Mouse (Mus musculus) embryonic facial prominence, embryonic 11.5 days (tissue): ENCODE data around the gene Zdhhc3. TPM values are rescaled to one million over a fixed set of nuclear protein-coding genes. Genes with fewer than 3 reads are reported as not detected.

ENCODE experiments used
- ATAC-seq: fragments of 200-750 bp; cut with Nextera tagmentation; replicated peaks from 2 replicates; pipeline ENCODE4 v1.8.0; 2017; ENCODE audit warnings: low read depth; ENCODE audit not compliant: insufficient number of reproducible peaks, low FRiP score, low TSS enrichment
- DNase-seq: peaks from one replicate; pipeline ENCODE4 v3.0.0-alpha.2; 2015; ENCODE audit warnings: low spot score
- H3K27ac ChIP-seq: fragments of 300-500 bp; sonication (generic); replicated peaks from 2 replicates; pipeline ENCODE4 v1.5.1; 2014; ENCODE audit warnings: mild to moderate bottlenecking, low read depth, low read length, control low read depth
- H3K27me3 ChIP-seq: fragments of 300-500 bp; sonication (generic); 2 replicates; pipeline ENCODE4 v1.6.1; 2014; ENCODE audit warnings: mild to moderate bottlenecking, low read length, moderate library complexity, mixed read lengths; ENCODE audit not compliant: control insufficient read depth, insufficient read depth
- H3K36me3 ChIP-seq: fragments of 300-500 bp; sonication (generic); replicated peaks from 2 replicates; pipeline ENCODE4 v1.6.1; 2014; ENCODE audit warnings: low read depth, mild to moderate bottlenecking, low read length, moderate library complexity, mixed read lengths; ENCODE audit not compliant: control insufficient read depth, insufficient read depth
- H3K4me1 ChIP-seq: fragments of 300-500 bp; sonication (generic); 2 replicates; pipeline ENCODE4 v1.6.1; 2014; ENCODE audit warnings: low read length, mixed read lengths; ENCODE audit not compliant: control insufficient read depth, insufficient read depth
- H3K4me2 ChIP-seq: fragments of 300-500 bp; sonication (generic); 2 replicates; pipeline ENCODE4 v1.6.1; 2014; ENCODE audit warnings: low read depth, mild to moderate bottlenecking, control low read depth, low read length, moderate library complexity
- H3K4me3 ChIP-seq: fragments of 300-500 bp; sonication (generic); 2 replicates; pipeline ENCODE4 v1.5.1; 2014; ENCODE audit warnings: low read depth, low read length, control low read depth
- H3K9ac ChIP-seq: fragments of 300-500 bp; sonication (generic); replicated peaks from 2 replicates; pipeline ENCODE4 v1.6.1; 2014; ENCODE audit warnings: mild to moderate bottlenecking, control low read depth, low read length
- H3K9me3 ChIP-seq: fragments of 300-500 bp; sonication (generic); replicated peaks from 2 replicates; pipeline ENCODE4 v1.6.1; 2016; ENCODE audit warnings: mild to moderate bottlenecking, low read length, inconsistent platforms, mixed read lengths; ENCODE audit not compliant: control insufficient read depth
- WGBS: fragments of 180-500 bp; shearing (Covaris S2); extraction: QIAGEN DNeasy Blood & Tissue Kit; methylation state at CpG from one replicate; pipeline ENCODE4 v1.1.7; 2014; 5-methylcytosine and 5-hydroxymethylcytosine counted together
- polyA plus RNA-seq: library from polyadenylated mRNA; unstranded; fragments of >200 nt; fragmentation: Nextera tagmentation; extraction: Ambion mirVana; gene quantifications from 2 replicates; pipeline ENCODE4 v1.2.1, GENCODE M21; 2014

Zdhhc3 gene
- polyA plus RNA-seq, 1 experiment from 2014 or later, result 56.9 TPM

- Histone ChIP-seq H3K36me3 (no peaks in the 10 kb centered on the region; the same call in 1 of the 2 replicates), H3K9me3 (no peaks in the 10 kb centered on the region), H3K27me3 (no peaks in the 10 kb centered on the region), H3K4me3 (no peak overlapping the region), H3K9ac (no peak overlapping the region), H3K4me2 (no peak overlapping the region), H3K4me1 (no peaks in the 10 kb centered on the region), H3K27ac (no peak overlapping the region)
- ATAC-seq (no peak), DNase-seq (no peak)
- WGBS, result 88% methylated on average over 7 of the region's 7 CpGs
Measured at GRCm38 (mm10) chr9:123080355-123080754, 32.6 kb downstream of the Zdhhc3 start.

GRCm38 (mm10) chr9:123079149-123079548 lies 33.9 kb downstream of the Zdhhc3 start:
- Histone ChIP-seq H3K27me3 (no peaks in the 10 kb centered on the region), H3K4me1 (no peaks in the 10 kb centered on the region), H3K4me2 (no peak overlapping the region), H3K4me3 (no peak overlapping the region), H3K9me3 (no peaks in the 10 kb centered on the region), H3K27ac (no peak overlapping the region), H3K9ac (no peak overlapping the region), H3K36me3 (no peaks in the 10 kb centered on the region; the same call in 1 of the 2 replicates)
- DNase-seq (no peak), ATAC-seq (no peak)
- WGBS, result 94% methylated on average over 5 of the region's 5 CpGs

- H3K9ac ChIP-seq, result no peak overlapping the region
- H3K9me3 ChIP-seq, result no peaks in the 10 kb centered on the region
- WGBS, result 84% methylated on average over 3 of the region's 3 CpGs
- no peaks in the 10 kb centered on the region for H3K27me3 ChIP-seq
- no peak for ATAC-seq
- H3K27ac ChIP-seq, result no peak overlapping the region
- no peak overlapping the region for H3K4me2 ChIP-seq
- H3K36me3 ChIP-seq, result no peaks in the 10 kb centered on the region
- no peak overlapping the region for H3K4me3 ChIP-seq
- H3K4me1 ChIP-seq, result no peaks in the 10 kb centered on the region
- DNase-seq, result no peak
Measured at GRCm38 (mm10) chr9:123060172-123060571, 52.8 kb downstream of the Zdhhc3 start.

GRCm38 (mm10) chr9:123058724-123059292 lies 54.2 kb downstream of the Zdhhc3 start:
- no peak overlapping the region for H3K4me3 ChIP-seq
- no peak overlapping the region for H3K9ac ChIP-seq
- H3K4me2 ChIP-seq, result no peak overlapping the region
- ATAC-seq (no peak), DNase-seq (no peak)
- H3K36me3 ChIP-seq, result no peaks in the 10 kb centered on the region
- H3K27me3 ChIP-seq, result no peaks in the 10 kb centered on the region
- no peaks in the 10 kb centered on the region for H3K4me1 ChIP-seq
- H3K9me3 ChIP-seq, result no peaks in the 10 kb centered on the region
- H3K27ac ChIP-seq, result no peak overlapping the region

GRCm38 (mm10) chr9:123047665-123048064 lies 65.3 kb downstream of the Zdhhc3 start:
- 100% methylated on average over 1 of the region's 1 CpGs for WGBS
- Histone ChIP-seq H3K4me1 (no peaks in the 10 kb centered on the region), H3K9me3 (no peaks in the 10 kb centered on the region), H3K4me2 (no peak overlapping the region), H3K9ac (no peak overlapping the region), H3K27ac (no peak overlapping the region), H3K36me3 (no peaks in the 10 kb centered on the region), H3K27me3 (no peaks in the 10 kb centered on the region), H3K4me3 (no peak overlapping the region)
- DNase-seq (no peak), ATAC-seq (no peak)

GRCm38 (mm10) chr9:123034426-123034825 lies 78.6 kb downstream of the Zdhhc3 start, which contains the start of gene Tgm4:
Tgm4 (plus strand) TSS chr9:123034726.
- no peak within 1 kb of the TSS for H3K4me2 ChIP-seq
- no peak within 1 kb of the TSS for H3K4me3 ChIP-seq
- 82% methylated on average over 4 of the region's 4 CpGs for WGBS
- H3K27me3 ChIP-seq, result no peaks in the 10 kb centered on the region
- H3K4me1 ChIP-seq, result no peaks in the 10 kb centered on the region
- ATAC-seq (no peak), DNase-seq (no peak)
- no peaks in the 10 kb centered on the region for H3K9me3 ChIP-seq
- H3K27ac ChIP-seq, result no peak within 1 kb of the TSS
- no peak within 1 kb of the TSS for H3K9ac ChIP-seq
- H3K36me3 ChIP-seq, result no peaks in the 10 kb centered on the region

- H3K27ac ChIP-seq, result no peak overlapping the region
- DNase-seq (no peak), ATAC-seq (no peak)
- no peaks in the 10 kb centered on the region for H3K27me3 ChIP-seq
- H3K4me3 ChIP-seq, result no peak overlapping the region
- WGBS, result 83% methylated on average over 13 of the region's 13 CpGs
- H3K9me3 ChIP-seq, result no peaks in the 10 kb centered on the region
- no peak overlapping the region for H3K4me2 ChIP-seq
- no peaks in the 10 kb centered on the region for H3K36me3 ChIP-seq
- H3K9ac ChIP-seq, result no peak overlapping the region
- no peaks in the 10 kb centered on the region for H3K4me1 ChIP-seq
Measured at GRCm38 (mm10) chr9:123031496-123032246, 81.3 kb downstream of the Zdhhc3 start.

- Histone ChIP-seq H3K9ac (no peak overlapping the region), H3K4me2 (no peak overlapping the region), H3K4me3 (no peak overlapping the region), H3K27ac (no peak overlapping the region), H3K27me3 (no peaks in the 10 kb centered on the region), H3K4me1 (no peaks in the 10 kb centered on the region), H3K9me3 (no peaks in the 10 kb centered on the region), H3K36me3 (no peaks in the 10 kb centered on the region)
- no peak for ATAC-seq
- no peak for DNase-seq
- 78% methylated on average over 2 of the region's 2 CpGs for WGBS
Measured at GRCm38 (mm10) chr9:123024201-123024600, 88.8 kb downstream of the Zdhhc3 start.
